Mouse (Mus musculus): Measurements from ENCODE around the gene Defb6.

Defb6 gene

DNA sequence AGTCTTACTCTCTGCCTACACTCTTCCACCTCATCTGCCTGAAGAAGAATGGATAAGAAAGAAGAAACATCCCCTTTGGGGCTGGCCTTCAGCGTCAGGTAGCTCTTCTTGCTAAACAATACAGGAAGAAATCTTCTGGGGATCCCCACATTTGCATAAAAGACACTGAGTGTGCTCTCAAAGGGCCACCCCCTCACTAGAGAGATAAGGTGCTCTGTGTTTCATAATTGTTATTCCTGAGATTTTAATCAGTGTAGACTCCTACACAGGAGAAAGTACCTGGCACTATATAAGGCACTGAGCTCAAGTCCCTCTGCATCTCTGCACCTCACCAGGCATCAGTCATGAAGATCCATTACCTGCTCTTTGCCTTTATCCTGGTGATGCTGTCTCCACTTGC lies at the start of gene Defb6:
Gene Defb6, plus strand, starts transcription at position 318 of the 400 bp plus-strand sequence.
- DNase-seq (ENCODE audit: extremely low read depth, low read depth, low spot score) = no peak

GRCm38 (mm10) chr8:19238101-19238500 lies 12.8 kb downstream of the Defb6 start:
- DNase-seq (ENCODE audit: extremely low read depth, low read depth, low spot score) = no peak

- no peak for DNase-seq (ENCODE audit: extremely low read depth, low read depth, low spot score)
These were observed 14.3 kb downstream of the Defb6 start, which contains the start of gene Defb46 for GRCm38 (mm10) chr8:19239616-19240015. TSS of gene Defb46 (plus strand) at chr8:19239916.

DNA sequence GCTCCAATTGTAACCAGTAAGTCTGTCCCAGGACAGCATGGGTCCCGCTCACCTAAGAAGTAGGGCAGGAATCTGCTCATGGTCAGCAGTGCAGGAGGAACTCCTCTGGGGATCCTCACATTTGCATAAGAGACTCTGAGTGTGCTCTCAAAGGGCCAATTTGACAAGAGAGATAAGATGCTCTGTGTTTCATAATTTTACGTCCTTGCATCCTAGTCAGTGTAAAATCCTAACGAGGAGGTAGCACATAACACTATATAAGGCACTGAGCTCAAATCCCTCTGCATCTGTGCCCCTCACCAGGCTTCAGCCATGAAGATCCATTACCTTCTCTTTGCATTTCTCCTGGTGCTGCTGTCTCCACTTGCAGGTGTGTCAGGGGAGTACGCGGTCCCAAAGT lies 22.0 kb downstream of the Defb6 start, which contains the start of gene Defb5:
Gene Defb5, plus strand, starts transcription at position 301 of the 400 bp plus-strand sequence.
- DNase-seq (ENCODE audit: extremely low read depth, low read depth, low spot score) = no peak

DNA sequence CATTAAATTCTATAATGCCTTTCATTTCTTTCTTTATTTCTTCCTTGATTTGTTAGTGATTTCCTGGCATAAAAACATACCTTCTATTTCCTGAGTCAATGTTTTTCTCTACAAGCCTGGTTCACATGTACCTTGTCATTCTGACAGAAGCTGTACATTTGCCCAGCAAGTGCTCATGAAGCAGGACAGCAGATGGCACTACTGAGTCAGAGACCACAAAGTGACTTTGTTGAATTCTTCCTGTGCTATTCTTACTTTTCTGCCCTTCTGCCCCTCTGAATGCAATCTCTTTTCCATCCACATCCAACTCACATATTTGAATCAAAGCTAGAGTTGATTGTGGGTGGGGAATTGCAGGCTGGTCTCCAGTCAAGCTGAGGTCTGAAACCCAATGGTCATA lies 32.9 kb downstream of the Defb6 start:
- DNase-seq (ENCODE audit: extremely low read depth, low read depth, low spot score) = no peak

GRCm38 (mm10) chr8:19259667-19260066 lies 34.4 kb downstream of the Defb6 start:
- no peak for DNase-seq (ENCODE audit: extremely low read depth, low read depth, low spot score)
